8 mouse cellular contexts compared by ENCODE assay signal in the genomic region with DNA sequence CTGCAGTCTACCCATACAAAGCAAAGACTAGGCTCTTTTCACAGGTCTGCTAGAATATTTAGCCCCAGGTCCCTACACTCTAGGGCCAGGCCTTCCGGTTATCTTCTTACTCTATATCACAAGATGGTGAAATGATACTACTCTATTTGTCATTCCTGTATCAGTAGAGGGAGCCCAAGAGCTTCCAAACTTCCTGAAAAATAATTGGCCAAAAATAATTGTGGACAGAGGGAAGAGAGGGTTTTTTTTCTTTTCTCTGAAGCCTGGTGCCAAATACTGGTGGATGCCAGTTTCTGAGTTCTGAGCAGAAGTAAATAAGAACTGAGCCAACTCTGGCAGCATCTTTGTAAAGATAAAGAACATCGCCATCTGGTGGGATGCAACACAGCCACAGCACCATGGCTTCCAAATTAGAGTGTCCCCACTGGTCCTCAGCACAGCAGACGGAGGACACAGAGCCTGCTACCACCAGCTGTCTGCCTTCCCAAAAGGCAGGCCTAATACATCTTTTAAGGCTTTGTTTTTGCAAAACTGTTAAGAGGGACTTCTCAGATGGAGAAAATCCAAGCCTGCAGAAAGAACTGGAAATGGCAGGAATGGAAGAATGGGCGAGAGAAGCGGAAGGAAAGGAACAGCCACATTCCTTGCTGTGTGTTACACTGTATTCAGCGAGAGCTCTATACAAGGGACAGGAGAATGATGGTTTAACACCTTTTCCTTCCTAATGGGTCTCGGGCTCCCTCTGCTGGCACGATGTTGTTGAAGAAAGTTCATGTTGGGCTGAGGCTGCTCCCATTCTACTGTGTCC.
DNase-seq lines count a peak whose midpoint lies in the region; ATAC-seq lines count a peak whose summit lies in the region.
"Had no signal": no experiment of that assay in that cellular context is flagged by ENCODE, and none has a peak within 500 bp of the region (broad histone marks: within the 10 kb centered on the region; RNA-seq: fewer than 3 reads in every experiment).

No protein-coding gene starts in this region.

- H3K4me1 ChIP-seq in intestine, embryonic 16.5 days (ENCODE audit: control insufficient read depth, insufficient read depth, low read length), result peaks cover 4% of the 10 kb centered on the region; the same call in 1 of the 2 replicates
- H3K4me1 ChIP-seq in midbrain, embryonic 15.5 days, result peaks cover 5% of the 10 kb centered on the region
- H3K4me1 ChIP-seq: stomach, embryonic 15.5 days had no signal

- no peak overlapping the region for H3K4me2 ChIP-seq in intestine, embryonic 16.5 days (ENCODE audit: low read depth, low read length)
- 0 out of 2 replicates have a peak overlapping the region, but pooled peaks have one; percentile 24 for H3K4me2 ChIP-seq in midbrain, embryonic 15.5 days
- H3K4me2 ChIP-seq: stomach, embryonic 15.5 days had no signal

- no peak overlapping the region for H3K27ac ChIP-seq in intestine, embryonic 16.5 days (ENCODE audit: low read length)
- peak overlapping the region; percentile 74 for H3K27ac ChIP-seq in midbrain, embryonic 15.5 days
- H3K27ac ChIP-seq: stomach, embryonic 15.5 days had no signal

- peak; percentile 26 for DNase-seq in WW6 (ENCODE audit: low read depth, low spot score)
- peak; percentile 79 for DNase-seq in cerebellum, adult 9-11 months
- DNase-seq in frontal cortex, postnatal 25 days (ENCODE audit: low spot score in 2 of 2), result peak; percentile 74 to 78
- DNase-seq in left cerebral cortex, postnatal 14 days (ENCODE audit: low spot score in 2 of 2), result peak; percentile 79 to 85
- DNase-seq in spleen, postnatal 10 days (ENCODE audit: low spot score in 2 of 2), result peak; percentile 34 to 83

- H3K4me3 ChIP-seq in intestine, embryonic 16.5 days (ENCODE audit: low read length), result no peak overlapping the region
- H3K4me3 ChIP-seq in midbrain, embryonic 15.5 days, result no peak overlapping the region
- H3K4me3 ChIP-seq: stomach, embryonic 15.5 days had no signal

- 41% methylated on average over 8 of the region's 8 CpGs for WGBS in intestine, embryonic 16.5 days
- WGBS in midbrain, embryonic 15.5 days, result 30% methylated on average over 8 of the region's 8 CpGs

- H3K9me3 ChIP-seq in intestine, embryonic 16.5 days (ENCODE audit: control insufficient read depth, low read length), result no peaks in the 10 kb centered on the region
- no peaks in the 10 kb centered on the region for H3K9me3 ChIP-seq in midbrain, embryonic 15.5 days
- H3K9me3 ChIP-seq: stomach, embryonic 15.5 days had no signal

- H3K36me3 ChIP-seq in intestine, embryonic 16.5 days (ENCODE audit: control insufficient read depth, insufficient read depth, low read length), result no peaks in the 10 kb centered on the region
- H3K36me3 ChIP-seq in midbrain, embryonic 15.5 days (replicated peaks), result no peaks in the 10 kb centered on the region
- H3K36me3 ChIP-seq: stomach, embryonic 15.5 days had no signal

- intact Hi-C loops in left cerebral cortex, postnatal 14 days (cut with DNase I), result loop anchor here (2.0 kb wide), 2 partner anchors 200 to 458 kb away; no protein-coding TSS in a partner anchor

- H3K27me3 ChIP-seq in intestine, embryonic 16.5 days (replicated peaks; ENCODE audit: control insufficient read depth, insufficient read depth, low read length), result no peaks in the 10 kb centered on the region
- H3K27me3 ChIP-seq in midbrain, embryonic 15.5 days (replicated peaks), result no peaks in the 10 kb centered on the region
- H3K27me3 ChIP-seq: stomach, embryonic 15.5 days had no signal

- peak; percentile 60 for ATAC-seq in intestine, embryonic 16.5 days
- peak; percentile 95 for ATAC-seq in midbrain, embryonic 15.5 days (replicated peaks)

- H3K9ac ChIP-seq in intestine, embryonic 16.5 days (ENCODE audit: low read depth, low read length), result no peak overlapping the region
- H3K9ac ChIP-seq in midbrain, embryonic 15.5 days, result no peak overlapping the region
- H3K9ac ChIP-seq: stomach, embryonic 15.5 days had no signal

Comparison
In these comparisons a context has a peak if more than half of its experiments do, and no peak if none do; other contexts are left out.
1. DNase-seq: peak in every context shown above with its lines; median percentile 82 in left cerebral cortex, postnatal 14 days; 79 in cerebellum, adult 9-11 months; 76 in frontal cortex, postnatal 25 days; 58 in spleen, postnatal 10 days; 26 in WW6.